Mouse (Mus musculus) hematopoietic stem cell, adult 5-6 weeks (primary cell): ENCODE measurements around the gene Frmd5. TPM values are rescaled to one million over a fixed set of nuclear protein-coding genes. Genes with fewer than 3 reads are reported as not detected.

Experiments used
- ATAC-seq, 2 experiments: fragments of 125-278 bp in 1 of 2; replicated peaks in 1 of 2; 2 replicates each; pipeline ENCODE4 v1.8.0; 2016 to 2017; ENCODE audit warnings: inconsistent platforms in 2 of 2, mild to moderate bottlenecking in 2 of 2, moderate number of reproducible peaks in 2 of 2, low read depth in 1 of 2, moderate TSS enrichment in 1 of 2; ENCODE audit not compliant: low FRiP score in 2 of 2, poor library complexity in 2 of 2, severe bottlenecking in 2 of 2, insufficient read depth in 1 of 2, low TSS enrichment in 1 of 2
- total RNA-seq: library from RNA; stranded (forward); fragments of 172-1452, 232-1000 nt; gene quantifications from 2 replicates; pipeline ENCODE4 v1.2.3, GENCODE M21; 2017

The Frmd5 gene
- total RNA-seq, 1 experiment from 2014 or later = not detected

DNA sequence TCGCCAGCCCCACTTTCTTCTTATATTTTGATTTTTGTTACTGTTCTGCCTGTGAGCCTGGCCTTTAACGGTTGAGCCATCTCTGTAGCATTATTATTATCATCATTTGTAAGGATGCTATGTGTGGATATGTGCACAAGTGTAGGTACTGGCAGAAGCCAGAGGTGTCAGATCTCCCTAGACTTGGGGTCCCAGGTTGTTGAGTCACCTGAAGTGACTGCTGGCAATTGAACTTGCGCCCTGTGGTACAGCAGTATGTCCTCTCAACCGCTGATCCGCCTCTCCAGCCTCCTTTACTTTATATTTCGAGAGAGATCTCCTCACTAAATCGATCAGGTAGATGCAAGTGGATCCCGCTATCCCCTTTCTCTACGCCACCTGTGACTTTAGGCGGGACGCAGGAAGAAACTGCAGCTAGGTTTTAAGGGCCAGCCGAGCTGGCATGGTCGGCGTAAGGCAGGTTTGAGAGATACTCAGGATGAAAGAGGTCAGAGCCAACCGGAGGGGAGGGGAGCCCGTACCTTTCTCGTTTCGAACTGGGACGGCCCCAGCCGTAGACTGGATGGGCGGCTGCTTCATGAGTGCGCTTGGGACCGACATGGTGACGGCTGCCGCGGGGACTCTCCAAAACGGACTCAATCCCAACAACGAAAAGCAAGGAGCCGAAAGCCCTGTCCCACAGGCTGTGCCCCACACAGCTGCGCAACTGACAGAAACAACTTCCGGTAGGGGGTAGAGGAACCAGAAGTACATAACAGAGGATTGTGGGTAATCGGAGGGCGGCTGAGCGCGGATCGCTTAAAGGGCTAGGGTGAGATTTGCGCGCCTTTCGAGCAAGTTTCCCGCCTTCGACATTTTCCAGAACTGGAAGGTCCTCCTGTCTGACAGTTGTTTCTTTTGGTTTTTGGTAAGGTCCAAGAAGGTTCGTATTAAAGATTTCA lies 300.7 kb downstream of the Frmd5 start, which contains the start of the genes Mfap1a and Wdr76:
Gene Mfap1a, minus strand, starts transcription at position 724 of the 941 bp plus-strand sequence.
Gene Wdr76, plus strand, starts transcription at position 782 of the 941 bp plus-strand sequence.
- ATAC-seq = peak; percentile 95 to 96

DNA sequence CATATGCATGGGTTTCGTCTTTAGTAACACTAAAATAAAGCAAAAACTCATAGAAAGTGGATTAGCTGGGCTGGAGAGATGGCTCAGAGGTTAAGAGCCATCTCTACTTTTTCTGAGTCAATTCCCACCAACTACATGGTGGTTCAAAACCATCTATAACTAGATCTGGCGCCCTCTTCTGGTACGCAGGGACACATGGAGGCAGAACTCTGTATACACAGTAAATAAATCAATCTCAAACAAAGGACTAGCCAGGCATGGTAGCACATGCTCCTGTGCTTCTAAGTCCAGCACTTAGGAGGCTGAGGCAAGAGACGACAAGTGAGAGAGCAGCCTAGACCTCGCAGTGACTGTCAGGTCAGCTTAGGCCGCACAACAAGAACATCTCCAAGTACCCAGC lies 305.3 kb downstream of the Frmd5 start:
- peak in 1 of 2 experiments; percentile 39; a peak in 1 of 4 replicates for ATAC-seq

Other genes with a start within 250 kb of the Frmd5 start
- gene Casc4, start 59.9 kb upstream of the Frmd5 start, total RNA-seq = 36.6 and 41.3 TPM in 2 replicates
- gene Ctdspl2, start 148.9 kb upstream of the Frmd5 start, total RNA-seq = 85.4 and 88.9 TPM in 2 replicates
- 1.4 and 1.6 TPM in 2 replicates for gene Mageb3, start 149.0 kb upstream of the Frmd5 start, total RNA-seq
- gene Eif3j1, start 221.5 kb upstream of the Frmd5 start, total RNA-seq = 31.4 and 32.9 TPM in 2 replicates